Mouse (Mus musculus) small intestine, adult 2 months (tissue): ENCODE data around the gene Slc35a3. TPM values are rescaled to one million over a fixed set of nuclear protein-coding genes. Genes with fewer than 3 reads are reported as not detected.

Experiments used
- H3K27ac ChIP-seq: fragments of 200-500 bp; 2 replicates; pipeline ENCODE4 v1.5.1; 2012; ENCODE audit warnings: low read depth, low read length, control low read depth, inconsistent platforms; ENCODE audit not compliant: insufficient read depth
- H3K27me3 ChIP-seq: fragments of 200-500 bp; 2 replicates; pipeline ENCODE4 v1.6.1; 2012; ENCODE audit warnings: mild to moderate bottlenecking, moderate library complexity, low read length, inconsistent platforms; ENCODE audit not compliant: control insufficient read depth, insufficient read depth
- H3K36me3 ChIP-seq: fragments of 200-500 bp; 2 replicates; pipeline ENCODE4 v1.6.1; 2012; ENCODE audit warnings: mild to moderate bottlenecking, low read length, control low read depth, inconsistent platforms; ENCODE audit not compliant: control insufficient read depth, insufficient read depth
- H3K4me1 ChIP-seq: fragments of 200-500 bp; 2 replicates; pipeline ENCODE4 v1.6.1; 2012; ENCODE audit warnings: low read length, inconsistent platforms, mixed read lengths; ENCODE audit not compliant: control insufficient read depth, insufficient read depth, insufficient read length
- H3K4me3 ChIP-seq: fragments of 200-500 bp; 2 replicates; pipeline ENCODE4 v1.5.1; 2012; ENCODE audit warnings: low read depth, mild to moderate bottlenecking, control low read depth, inconsistent platforms, low read length, moderate library complexity
- CTCF ChIP-seq: fragments of 200-500 bp; IDR thresholded peaks from 2 replicates; pipeline ENCODE4 v1.5.1; 2012; ENCODE audit warnings: low read depth, mild to moderate bottlenecking, control low read depth, inconsistent platforms, low read length, moderate library complexity, mixed read lengths; ENCODE audit not compliant: insufficient replicate concordance, insufficient read length; ENCODE audit errors: extremely low read depth
- POLR2A ChIP-seq: fragments of 200-500 bp; IDR thresholded peaks from 2 replicates; pipeline ENCODE4 v1.6.1; 2012; ENCODE audit warnings: low read depth, mild to moderate bottlenecking, control low read depth, inconsistent platforms, low read length, moderate library complexity
- WGBS: fragments of 180-500 bp; shearing (Covaris S2); methylation state at CpG from one replicate; pipeline ENCODE4 v1.1.7; 2018; 5-methylcytosine and 5-hydroxymethylcytosine counted together
- polyA plus RNA-seq: library from polyadenylated mRNA; depleted of rRNA; stranded (reverse); fragments of >200 nt; gene quantifications from 2 replicates; pipeline ENCODE4 v1.2.3, GENCODE M21; 2012

Gene Slc35a3
- polyA plus RNA-seq, 1 experiment: 22.3 TPM

GRCm38 (mm10) chr3:116711624-116712435, 801 bp downstream of the Slc35a3 start:
- Histone ChIP-seq H3K4me1 (peaks cover 7% of the 10 kb centered on the region; the same call in 1 of the 2 replicates), H3K27me3 (no peaks in the 10 kb centered on the region), H3K36me3 (peaks cover 3% of the 10 kb centered on the region), H3K27ac (peak overlapping the region; percentile 92), H3K4me3 (peak overlapping the region; percentile 72)
- TF ChIP-seq CTCF: no peak
- peak; percentile 65 for TF ChIP-seq POLR2A
- WGBS: under 1% methylated on average over 83 of the region's 85 CpGs

- Histone ChIP-seq H3K36me3 (peaks cover 5% of the 10 kb centered on the region), H3K4me1 (peaks cover 7% of the 10 kb centered on the region; the same call in 1 of the 2 replicates), H3K4me3 (peak overlapping the region; percentile 57), H3K27me3 (no peaks in the 10 kb centered on the region), H3K27ac (no peak overlapping the region)
- 9% methylated on average over 9 of the region's 9 CpGs for WGBS
- TF ChIP-seq POLR2A: no peak
- TF ChIP-seq CTCF: no peak
These were observed 1.7 kb downstream of the Slc35a3 start for GRCm38 (mm10) chr3:116710941-116711340.

DNA sequence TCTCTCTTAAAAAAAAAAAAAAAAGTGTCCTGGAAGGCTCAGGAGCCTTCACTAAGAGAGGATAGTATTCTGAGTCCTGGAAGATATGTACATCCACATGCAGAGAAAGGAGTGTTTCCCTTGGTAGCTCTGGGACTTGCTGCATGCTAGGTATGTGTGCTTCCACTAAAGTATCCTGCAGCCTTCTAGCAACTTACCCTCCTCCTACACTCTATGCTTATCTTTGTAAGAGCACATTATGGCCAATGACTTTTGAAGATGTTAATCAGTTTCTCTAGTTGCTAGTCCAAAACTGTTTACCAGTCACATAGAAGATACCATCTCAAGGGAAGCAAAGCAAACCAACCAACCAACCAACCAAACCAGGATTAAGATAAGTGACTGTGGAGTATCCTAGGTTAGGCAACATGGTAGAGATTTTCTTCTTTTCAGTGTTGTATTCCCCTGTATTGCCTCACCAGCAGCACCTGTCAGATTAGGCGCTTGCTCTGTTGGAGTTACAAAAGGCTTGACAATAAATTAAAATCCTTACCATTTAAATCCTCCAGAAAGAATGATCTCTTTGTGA, 6.9 kb downstream of the Slc35a3 start:
- Histone ChIP-seq H3K4me3 (no peak overlapping the region), H3K4me1 (peaks cover 10% of the 10 kb centered on the region; the same call in 1 of the 2 replicates), H3K27me3 (no peaks in the 10 kb centered on the region), H3K27ac (no peak overlapping the region), H3K36me3 (peaks cover 10% of the 10 kb centered on the region)
- TF ChIP-seq CTCF (no peak), POLR2A (no peak)
- WGBS: 88% methylated on average over 1 of the region's 1 CpGs

- no peak for TF ChIP-seq CTCF
- TF ChIP-seq POLR2A: no peak
- Histone ChIP-seq H3K36me3 (peaks cover 10% of the 10 kb centered on the region), H3K4me1 (peaks cover 8% of the 10 kb centered on the region; the same call in 1 of the 2 replicates), H3K4me3 (no peak overlapping the region), H3K27ac (no peak overlapping the region), H3K27me3 (no peaks in the 10 kb centered on the region)
- 44% methylated on average over 5 of the region's 5 CpGs for WGBS
These were observed 8.8 kb downstream of the Slc35a3 start for GRCm38 (mm10) chr3:116703835-116704234.

DNA sequence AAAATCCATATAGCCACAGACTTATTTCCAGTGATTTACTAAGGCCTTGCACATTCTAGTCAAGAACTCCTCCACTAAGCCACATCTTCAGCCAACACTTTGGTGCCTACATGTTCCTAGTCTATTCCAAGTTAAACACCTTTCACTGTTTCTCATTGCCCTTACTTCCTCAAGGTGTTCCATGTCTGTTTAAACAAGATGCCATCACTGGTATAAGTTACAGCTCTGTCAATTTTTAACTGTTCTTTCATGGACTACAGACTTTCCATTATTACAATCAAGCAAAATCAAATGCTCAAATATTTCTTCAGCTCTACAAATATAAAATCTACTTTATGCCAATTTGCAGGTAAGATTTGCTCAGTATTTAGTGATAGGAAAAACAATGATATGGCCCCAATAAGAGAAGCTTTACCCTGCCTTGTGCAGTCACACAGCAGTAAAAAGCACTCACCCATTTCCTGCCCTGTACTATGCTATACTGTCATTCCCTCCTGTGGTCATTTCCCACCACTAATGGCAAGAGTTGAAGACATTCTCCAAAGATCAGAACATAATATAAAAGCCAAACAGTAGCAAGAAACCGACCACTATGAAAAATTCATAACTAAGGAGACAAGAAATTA, 9.9 kb downstream of the Slc35a3 start:
- Histone ChIP-seq H3K36me3 (peaks cover 10% of the 10 kb centered on the region), H3K4me3 (no peak overlapping the region), H3K4me1 (peaks cover 9% of the 10 kb centered on the region; the same call in 1 of the 2 replicates), H3K27ac (no peak overlapping the region), H3K27me3 (no peaks in the 10 kb centered on the region)
- no peak for TF ChIP-seq CTCF
- no peak for TF ChIP-seq POLR2A
- 29% methylated on average over 1 of the region's 1 CpGs for WGBS

DNA sequence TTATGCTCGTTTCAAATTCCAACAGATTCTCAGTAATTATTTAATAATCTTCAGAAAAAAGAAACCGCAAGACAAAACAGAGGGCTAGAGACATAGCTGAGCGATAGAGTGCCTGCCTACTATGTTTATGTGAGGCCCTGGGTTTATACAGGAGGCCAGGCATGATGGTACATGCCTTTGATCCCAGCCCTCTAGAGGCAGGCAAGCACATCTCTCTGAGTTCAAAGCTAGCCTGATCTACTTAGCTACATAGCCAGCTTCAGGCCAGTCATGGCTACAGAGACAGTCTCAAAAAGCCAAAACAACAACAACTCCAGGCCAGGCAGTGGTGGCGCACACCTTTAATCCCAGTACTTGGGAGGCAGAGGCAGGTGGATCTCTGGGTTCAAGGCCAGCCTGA, 11.0 kb downstream of the Slc35a3 start:
- no peak overlapping the region for H3K27ac ChIP-seq

DNA sequence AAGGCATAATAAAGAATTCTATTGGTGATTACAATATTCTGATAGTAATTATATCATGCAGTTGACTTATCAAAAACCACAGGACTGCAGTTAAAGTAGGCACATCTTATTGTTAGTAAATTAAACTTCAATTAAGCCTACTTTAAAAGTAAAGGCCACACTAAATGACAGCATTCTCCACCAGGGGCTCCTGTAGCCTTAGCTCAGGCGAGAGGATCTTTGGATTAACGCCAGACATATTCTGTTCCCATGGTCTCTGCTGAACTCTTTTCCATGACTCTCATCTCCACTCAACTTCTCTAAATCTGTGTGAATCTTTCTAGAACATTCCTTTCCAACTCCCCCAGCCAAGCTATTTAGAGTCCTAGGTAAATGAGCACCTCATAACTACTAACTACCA, 13.8 kb downstream of the Slc35a3 start:
- Histone ChIP-seq H3K36me3 (peaks cover 6% of the 10 kb centered on the region), H3K4me1 (peaks cover 6% of the 10 kb centered on the region; the same call in 1 of the 2 replicates), H3K4me3 (no peak overlapping the region), H3K27me3 (no peaks in the 10 kb centered on the region), H3K27ac (no peak overlapping the region)
- WGBS: 68% methylated on average over 2 of the region's 2 CpGs
- TF ChIP-seq CTCF (no peak), POLR2A (no peak)

More for the DNA sequence above, 11.0 kb downstream of the Slc35a3 start:
- Histone ChIP-seq H3K27me3 (no peaks in the 10 kb centered on the region), H3K4me3 (no peak overlapping the region), H3K4me1 (peaks cover 11% of the 10 kb centered on the region; the same call in 1 of the 2 replicates), H3K36me3 (peaks cover 6% of the 10 kb centered on the region; the same call in 1 of the 2 replicates)
- TF ChIP-seq POLR2A (no peak), CTCF (no peak)
- 90% methylated on average over 4 of the region's 4 CpGs for whole genome bisulfite sequencing
